Mouse (Mus musculus): ENCODE data around the gene Terb2. TPM values are rescaled to one million over a fixed set of nuclear protein-coding genes. Genes with fewer than 3 reads are reported as not detected.

Gene Terb2
- total and polyA plus RNA-seq, 3 experiments, result not detected

- DNase-seq (ENCODE audit: low read depth, low spot score), result peak; percentile 79
- no peaks in the 10 kb centered on the region for H3K9me3 ChIP-seq (replicated peaks; ENCODE audit: insufficient read depth, low read length)
- peaks cover 0 to under 1% of the 10 kb centered on the region in 2 experiments; a peak in 2 of 4 replicates for H3K36me3 ChIP-seq (ENCODE audit: control insufficient read depth in 1 of 2, insufficient read depth in 2 of 2, low read length in 2 of 2)
- no peak within 1 kb of the TSS for H3K9ac ChIP-seq (ENCODE audit: control insufficient read depth, low read depth, low read length, poor library complexity, severe bottlenecking)
- H3K4me1 ChIP-seq (ENCODE audit: control insufficient read depth in 1 of 2, insufficient read depth in 2 of 2, low read length in 2 of 2), result no peaks in the 10 kb centered on the region
- no peaks in the 10 kb centered on the region for H3K27me3 ChIP-seq (ENCODE audit: control insufficient read depth in 1 of 2, insufficient read depth in 2 of 2, low read length in 2 of 2)
- H3K4me3 ChIP-seq (ENCODE audit: control insufficient read depth in 1 of 2, insufficient read depth in 1 of 2, low read depth in 2 of 2, low read length in 2 of 2), result no peak within 1 kb of the TSS
- H3K27ac ChIP-seq (ENCODE audit: control insufficient read depth, low read depth, low read length), result no peak within 1 kb of the TSS
- TF ChIP-seq SIN3A (IDR thresholded peaks at IDR 0.05; ENCODE audit: low read length), result peak; percentile 30; the same call in 1 of the 2 replicates
- peak; percentile 94 for TF ChIP-seq RAD21 (IDR thresholded peaks at IDR 0.05; ENCODE audit: low read depth, low read length)
- TF ChIP-seq CTCF (IDR thresholded peaks at IDR 0.05 in 2 of 3, conservative IDR thresholded peaks at IDR 0.05 in 1 of 3; ENCODE audit: control insufficient read depth in 1 of 3, insufficient read depth in 1 of 3, low read depth in 2 of 3, low read length in 3 of 3, poor library complexity in 1 of 3, severe bottlenecking in 1 of 3), result peak; percentile 73 to 98 (median 92)
- no peak for TF ChIP-seq ZMIZ1 (IDR thresholded peaks at IDR 0.05; ENCODE audit: low read depth, low read length)
- no peak for TF ChIP-seq HCFC1 (IDR thresholded peaks at IDR 0.05; ENCODE audit: low read depth, low read length)
- peak; percentile 100 for TF ChIP-seq SMC3 (IDR thresholded peaks at IDR 0.05; ENCODE audit: low read depth, low read length)
- TF ChIP-seq MAZ (IDR thresholded peaks at IDR 0.05; ENCODE audit: low read depth, low read length), result 0 out of 2 replicates have a peak, but pooled peaks have one; percentile 43
- TF ChIP-seq MYB (IDR thresholded peaks at IDR 0.05; ENCODE audit: low read depth, low read length), result no peak
- TF ChIP-seq ZC3H11A (IDR thresholded peaks at IDR 0.05; ENCODE audit: low read depth, low read length), result peak; percentile 96
- TF ChIP-seq RCOR1 (IDR thresholded peaks at IDR 0.05; ENCODE audit: low read depth, low read length), result 0 out of 2 replicates have a peak, but pooled peaks have one; percentile 11
- no peak for TF ChIP-seq USF2 (IDR thresholded peaks at IDR 0.05; ENCODE audit: borderline replicate concordance in 1 of 2, insufficient read depth in 1 of 2, low read depth in 1 of 2, low read length in 2 of 2)
- TF ChIP-seq BHLHE40 (IDR thresholded peaks at IDR 0.05; ENCODE audit: borderline replicate concordance, low read depth, low read length), result 0 out of 2 replicates have a peak, but pooled peaks have one; percentile 37
- TF ChIP-seq GATA1 (IDR thresholded peaks at IDR 0.05; ENCODE audit: low read depth, low read length), result no peak
- TF ChIP-seq ZNF384 (IDR thresholded peaks at IDR 0.05; ENCODE audit: low read depth, low read length), result peak; percentile 25; the same call in 1 of the 2 replicates
- no peaks in the 10 kb centered on the region for H3K79me2 ChIP-seq (ENCODE audit: control insufficient read depth, insufficient read depth, low read length, poor library complexity)
Observed at GRCm38 (mm10) chr2:122160680-122161079, 25.4 kb upstream of the Terb2 start, which contains the start of gene Trim69. Gene Trim69, plus strand, starts transcription at chr2:122160700.

GRCm38 (mm10) chr2:122161542-122161941, 24.5 kb upstream of the Terb2 start:
- Histone ChIP-seq H3K27ac (ENCODE audit: control insufficient read depth, low read depth, low read length) (no peak overlapping the region), H3K4me3 (ENCODE audit: control insufficient read depth in 1 of 2, insufficient read depth in 1 of 2, low read depth in 2 of 2, low read length in 2 of 2) (no peak overlapping the region), H3K27me3 (ENCODE audit: control insufficient read depth in 1 of 2, insufficient read depth in 2 of 2, low read length in 2 of 2) (no peaks in the 10 kb centered on the region), H3K79me2 (ENCODE audit: control insufficient read depth, insufficient read depth, low read length, poor library complexity) (no peaks in the 10 kb centered on the region), H3K9ac (ENCODE audit: control insufficient read depth, low read depth, low read length, poor library complexity, severe bottlenecking) (no peak overlapping the region), H3K9me3 (replicated peaks; ENCODE audit: insufficient read depth, low read length) (no peaks in the 10 kb centered on the region), H3K4me1 (ENCODE audit: control insufficient read depth in 1 of 2, insufficient read depth in 2 of 2, low read length in 2 of 2) (no peaks in the 10 kb centered on the region), H3K36me3 (ENCODE audit: control insufficient read depth in 1 of 2, insufficient read depth in 2 of 2, low read length in 2 of 2) (no peaks in the 10 kb centered on the region; a peak in 1 of 4 replicates)
- no peak for DNase-seq (ENCODE audit: low read depth, low spot score)
- TF ChIP-seq NELFE (IDR thresholded peaks at IDR 0.05; ENCODE audit: low read depth, low read length) (no peak), RCOR1 (IDR thresholded peaks at IDR 0.05; ENCODE audit: low read depth, low read length) (no peak), CTCF (IDR thresholded peaks at IDR 0.05 in 2 of 3, conservative IDR thresholded peaks at IDR 0.05 in 1 of 3; ENCODE audit: control insufficient read depth in 1 of 3, insufficient read depth in 1 of 3, low read depth in 2 of 3, low read length in 3 of 3, poor library complexity in 1 of 3, severe bottlenecking in 1 of 3) (no peak), TBP (IDR thresholded peaks at IDR 0.05; ENCODE audit: low read depth, low read length) (no peak), E2F4 (IDR thresholded peaks at IDR 0.05; ENCODE audit: borderline replicate concordance, low read depth, low read length) (no peak), POLR2A (IDR thresholded peaks at IDR 0.05; ENCODE audit: control insufficient read depth in 1 of 2, insufficient read depth in 1 of 2, low read depth in 1 of 2, low read length in 2 of 2, poor library complexity in 1 of 2) (no peak), ZNF384 (IDR thresholded peaks at IDR 0.05; ENCODE audit: low read depth, low read length) (no peak), ZC3H11A (IDR thresholded peaks at IDR 0.05; ENCODE audit: low read depth, low read length) (no peak)

All from MEL (cell line).